Mouse (Mus musculus): ENCODE data around the gene Gm49384. TPM values are rescaled to one million over a fixed set of nuclear protein-coding genes. Genes with fewer than 3 reads are reported as not detected.

The Gm49384 gene
- 14.2 TPM for polyA plus RNA-seq (2012; fragmentation: generic; extraction: Trizol)
- long read RNA-seq, experiment 1, result 0 reads
- long read RNA-seq, experiment 2, result 0 reads

- Histone ChIP-seq H3K79me2 (ENCODE audit: control insufficient read depth, insufficient read depth) (peaks cover 18% of the 10 kb centered on the region), H3ac (ENCODE audit: control insufficient read depth, insufficient read length, low read depth) (no peak within 1 kb of the TSS), H3K27me3 (ENCODE audit: control insufficient read depth, insufficient read depth, insufficient read length) (no peaks in the 10 kb centered on the region), H3K79me3 (ENCODE audit: low read depth) (peaks cover 8% of the 10 kb centered on the region), H3K36me3 (ENCODE audit: control insufficient read depth, insufficient read depth) (peaks cover 51% of the 10 kb centered on the region), H3K4me3 (ENCODE audit: insufficient read depth, poor library complexity, severe bottlenecking) (no peak within 1 kb of the TSS)
- no peak for TF ChIP-seq MAX (IDR thresholded peaks at IDR 0.05)
- no peak for TF ChIP-seq CTCF (IDR thresholded peaks at IDR 0.05; ENCODE audit: control insufficient read depth, insufficient read depth, insufficient read length)
- no peak for TF ChIP-seq CEBPB (IDR thresholded peaks at IDR 0.05; ENCODE audit: low read depth)
- TF ChIP-seq FOSL1 (IDR thresholded peaks at IDR 0.05; ENCODE audit: insufficient read depth, low read length, poor library complexity, severe bottlenecking), result no peak
- TF ChIP-seq USF1 (IDR thresholded peaks at IDR 0.05; ENCODE audit: low read depth), result no peak
- no peak for TF ChIP-seq MYOG (IDR thresholded peaks at IDR 0.05; ENCODE audit: control insufficient read depth, extremely low read depth, insufficient read length)
- no peak for TF ChIP-seq MYOD1 (IDR thresholded peaks at IDR 0.05; ENCODE audit: control insufficient read depth, insufficient read length, low read depth)
Measured at GRCm38 (mm10) chr12:69204052-69204833, at the start of gene Gm49384. Gene Gm49384 (minus strand): TSS chr12:69204267.

- Histone ChIP-seq H3K4me3 (ENCODE audit: insufficient read depth, poor library complexity, severe bottlenecking) (no peak overlapping the region), H3K79me3 (ENCODE audit: low read depth) (no peaks in the 10 kb centered on the region), H3ac (ENCODE audit: control insufficient read depth, insufficient read length, low read depth) (no peak overlapping the region), H3K36me3 (ENCODE audit: control insufficient read depth, insufficient read depth) (no peaks in the 10 kb centered on the region), H3K27me3 (ENCODE audit: control insufficient read depth, insufficient read depth, insufficient read length) (no peaks in the 10 kb centered on the region), H3K79me2 (ENCODE audit: control insufficient read depth, insufficient read depth) (no peaks in the 10 kb centered on the region)
- TF ChIP-seq MYOG (IDR thresholded peaks at IDR 0.05; ENCODE audit: control insufficient read depth, extremely low read depth, insufficient read length), result no peak
- no peak for TF ChIP-seq USF1 (IDR thresholded peaks at IDR 0.05; ENCODE audit: low read depth)
- no peak for TF ChIP-seq FOSL1 (IDR thresholded peaks at IDR 0.05; ENCODE audit: insufficient read depth, low read length, poor library complexity, severe bottlenecking)
- TF ChIP-seq CEBPB (IDR thresholded peaks at IDR 0.05; ENCODE audit: low read depth), result no peak
- no peak for TF ChIP-seq CTCF (IDR thresholded peaks at IDR 0.05; ENCODE audit: control insufficient read depth, insufficient read depth, insufficient read length)
- no peak for TF ChIP-seq MAX (IDR thresholded peaks at IDR 0.05)
- no peak for TF ChIP-seq MYOD1 (IDR thresholded peaks at IDR 0.05; ENCODE audit: control insufficient read depth, insufficient read length, low read depth)
Measured at GRCm38 (mm10) chr12:69253806-69254205, 49.7 kb upstream of the Gm49384 start.

- Histone ChIP-seq H3K79me2 (ENCODE audit: control insufficient read depth, insufficient read depth) (no peaks in the 10 kb centered on the region), H3K27me3 (ENCODE audit: control insufficient read depth, insufficient read depth, insufficient read length) (no peaks in the 10 kb centered on the region), H3K36me3 (ENCODE audit: control insufficient read depth, insufficient read depth) (no peaks in the 10 kb centered on the region), H3K79me3 (ENCODE audit: low read depth) (no peaks in the 10 kb centered on the region), H3K4me3 (ENCODE audit: insufficient read depth, poor library complexity, severe bottlenecking) (no peak overlapping the region), H3ac (ENCODE audit: control insufficient read depth, insufficient read length, low read depth) (no peak overlapping the region)
- TF ChIP-seq CTCF (IDR thresholded peaks at IDR 0.05; ENCODE audit: control insufficient read depth, insufficient read depth, insufficient read length) (no peak), MYOG (IDR thresholded peaks at IDR 0.05; ENCODE audit: control insufficient read depth, extremely low read depth, insufficient read length) (no peak), FOSL1 (IDR thresholded peaks at IDR 0.05; ENCODE audit: insufficient read depth, low read length, poor library complexity, severe bottlenecking) (no peak), USF1 (IDR thresholded peaks at IDR 0.05; ENCODE audit: low read depth) (no peak), MAX (IDR thresholded peaks at IDR 0.05) (no peak)
Measured at GRCm38 (mm10) chr12:69250756-69251155, 46.7 kb upstream of the Gm49384 start.

DNA sequence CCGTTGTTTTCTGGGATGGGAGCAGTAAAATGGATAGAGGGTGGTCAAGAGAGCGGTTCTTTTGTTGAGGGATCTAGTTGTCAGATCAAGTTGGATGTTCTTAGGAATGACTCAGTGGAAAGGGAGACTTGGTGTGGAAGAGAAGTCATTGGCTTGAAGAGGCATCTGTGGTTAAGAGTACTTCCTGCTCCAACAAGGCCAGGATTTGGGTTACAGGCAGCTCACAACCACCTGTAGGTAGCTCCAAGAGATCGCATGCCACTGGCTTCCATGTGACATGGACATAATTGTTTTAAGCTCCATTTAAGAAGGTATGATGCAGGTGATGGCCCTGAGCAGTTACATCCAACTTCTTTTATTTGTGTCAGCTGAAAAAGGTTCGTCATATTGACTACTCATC lies 45.7 kb upstream of the Gm49384 start:
- Histone ChIP-seq H3K4me3 (ENCODE audit: insufficient read depth, poor library complexity, severe bottlenecking) (no peak overlapping the region), H3K27me3 (ENCODE audit: control insufficient read depth, insufficient read depth, insufficient read length) (no peaks in the 10 kb centered on the region), H3K79me3 (ENCODE audit: low read depth) (no peaks in the 10 kb centered on the region), H3K36me3 (ENCODE audit: control insufficient read depth, insufficient read depth) (no peaks in the 10 kb centered on the region), H3K79me2 (ENCODE audit: control insufficient read depth, insufficient read depth) (no peaks in the 10 kb centered on the region), H3ac (ENCODE audit: control insufficient read depth, insufficient read length, low read depth) (no peak overlapping the region)
- TF ChIP-seq CTCF (IDR thresholded peaks at IDR 0.05; ENCODE audit: control insufficient read depth, insufficient read depth, insufficient read length) (no peak), MAX (IDR thresholded peaks at IDR 0.05) (no peak), MYOG (IDR thresholded peaks at IDR 0.05; ENCODE audit: control insufficient read depth, extremely low read depth, insufficient read length) (no peak), FOSL1 (IDR thresholded peaks at IDR 0.05; ENCODE audit: insufficient read depth, low read length, poor library complexity, severe bottlenecking) (no peak), CEBPB (IDR thresholded peaks at IDR 0.05; ENCODE audit: low read depth) (no peak), MYOD1 (IDR thresholded peaks at IDR 0.05; ENCODE audit: control insufficient read depth, insufficient read length, low read depth) (no peak), USF1 (IDR thresholded peaks at IDR 0.05; ENCODE audit: low read depth) (no peak)

DNA sequence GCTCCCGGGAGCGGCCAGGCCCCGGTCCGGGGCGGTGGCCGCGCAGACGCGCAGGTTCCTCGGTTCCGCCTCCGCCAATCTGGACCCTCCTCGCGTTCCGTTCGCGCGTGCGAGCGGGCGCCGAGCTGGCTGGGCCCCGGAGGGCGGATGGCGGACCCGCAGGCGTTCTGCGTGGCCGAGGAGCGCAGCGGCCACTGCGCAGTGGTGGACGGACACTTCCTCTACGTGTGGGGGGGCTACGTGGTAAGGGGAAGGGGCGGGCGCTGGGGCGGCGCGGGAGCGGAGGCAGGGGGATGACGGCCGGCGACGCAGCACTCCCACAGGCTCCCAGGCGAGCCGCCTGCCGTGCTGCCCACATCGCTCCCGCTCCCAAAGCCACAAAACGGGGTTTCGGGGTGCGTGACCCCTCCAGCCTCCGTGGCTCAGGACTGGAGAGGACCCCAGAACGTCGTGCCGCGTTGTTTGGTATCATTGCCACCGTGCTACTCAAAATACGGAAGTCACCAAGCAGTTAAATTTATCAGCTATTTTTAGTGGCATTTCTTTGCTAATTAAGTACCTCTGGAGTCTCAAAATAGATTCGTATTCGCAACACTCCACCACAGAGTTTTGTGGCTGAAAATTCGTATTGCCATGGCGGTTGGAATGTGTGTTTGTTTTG lies 37.8 kb upstream of the Gm49384 start:
- Histone ChIP-seq H3K36me3 (ENCODE audit: control insufficient read depth, insufficient read depth) (no peaks in the 10 kb centered on the region), H3K79me2 (ENCODE audit: control insufficient read depth, insufficient read depth) (no peaks in the 10 kb centered on the region), H3ac (ENCODE audit: control insufficient read depth, insufficient read length, low read depth) (peak overlapping the region; percentile 83), H3K4me3 (ENCODE audit: insufficient read depth, poor library complexity, severe bottlenecking) (peak overlapping the region; percentile 57), H3K27me3 (ENCODE audit: control insufficient read depth, insufficient read depth, insufficient read length) (no peaks in the 10 kb centered on the region), H3K79me3 (ENCODE audit: low read depth) (no peaks in the 10 kb centered on the region)
- no peak for TF ChIP-seq MAX (IDR thresholded peaks at IDR 0.05)
- TF ChIP-seq MYOD1 (IDR thresholded peaks at IDR 0.05; ENCODE audit: control insufficient read depth, insufficient read length, low read depth), result no peak
- TF ChIP-seq CTCF (IDR thresholded peaks at IDR 0.05; ENCODE audit: control insufficient read depth, insufficient read depth, insufficient read length), result no peak
- no peak for TF ChIP-seq MYOG (IDR thresholded peaks at IDR 0.05; ENCODE audit: control insufficient read depth, extremely low read depth, insufficient read length)
- no peak for TF ChIP-seq CEBPB (IDR thresholded peaks at IDR 0.05; ENCODE audit: low read depth)
- no peak for TF ChIP-seq USF1 (IDR thresholded peaks at IDR 0.05; ENCODE audit: low read depth)
- no peak for TF ChIP-seq FOSL1 (IDR thresholded peaks at IDR 0.05; ENCODE audit: insufficient read depth, low read length, poor library complexity, severe bottlenecking)

All from C2C12 (cell line).